Mouse (Mus musculus) neural tube, embryonic 11.5 days (tissue): ENCODE data around the gene Fyn. TPM values are rescaled to one million over a fixed set of nuclear protein-coding genes. Genes with fewer than 3 reads are reported as not detected.
A peak's percentile ranks its signal among the peaks of the same experiment; 100 is the strongest.

Experiments
- ATAC-seq: fragments of 200-750 bp; cut with Nextera tagmentation; 2 replicates; pipeline ENCODE4 v1.8.0; 2017; ENCODE audit warnings: moderate number of reproducible peaks, mild to moderate bottlenecking, moderate TSS enrichment, moderate library complexity; ENCODE audit not compliant: insufficient read depth, low FRiP score, low TSS enrichment
- DNase-seq: peaks from one replicate; pipeline ENCODE4 v3.0.0-alpha.2; 2015; ENCODE audit warnings: low spot score
- H3K27ac ChIP-seq: fragments of 300-500 bp; sonication (generic); 2 replicates; pipeline ENCODE4 v1.5.1; 2014; ENCODE audit warnings: low read depth, mild to moderate bottlenecking, low read length
- H3K27me3 ChIP-seq: fragments of 300-500 bp; sonication (generic); 2 replicates; pipeline ENCODE4 v1.6.1; 2014; ENCODE audit warnings: mild to moderate bottlenecking, low read length, mixed read lengths; ENCODE audit not compliant: control insufficient read depth, insufficient read depth
- H3K36me3 ChIP-seq: fragments of 300-500 bp; sonication (generic); 2 replicates; pipeline ENCODE4 v1.6.1; 2014; ENCODE audit warnings: mild to moderate bottlenecking, low read length, moderate library complexity, mixed read lengths; ENCODE audit not compliant: control insufficient read depth, insufficient read depth
- H3K4me1 ChIP-seq: fragments of 300-500 bp; sonication (generic); 2 replicates; pipeline ENCODE4 v1.6.1; 2014; ENCODE audit warnings: low read length, mixed read lengths; ENCODE audit not compliant: control insufficient read depth, insufficient read depth
- H3K4me2 ChIP-seq: fragments of 300-500 bp; sonication (generic); 2 replicates; pipeline ENCODE4 v1.6.1; 2014; ENCODE audit warnings: low read depth, mild to moderate bottlenecking, moderate library complexity
- H3K4me3 ChIP-seq: fragments of 300-500 bp; sonication (generic); 2 replicates; pipeline ENCODE4 v1.5.1; 2014; ENCODE audit warnings: low read depth, low read length
- H3K9ac ChIP-seq: fragments of 300-500 bp; sonication (generic); 2 replicates; pipeline ENCODE4 v1.6.1; 2014; ENCODE audit warnings: mild to moderate bottlenecking, low read length
- H3K9me3 ChIP-seq: fragments of 300-500 bp; sonication (generic); 2 replicates; pipeline ENCODE4 v1.6.1; 2016; ENCODE audit warnings: low read length; ENCODE audit not compliant: control insufficient read depth
- WGBS: fragments of 180-500 bp; shearing (Covaris S2); extraction: QIAGEN DNeasy Blood & Tissue Kit; methylation state at CpG from one replicate; pipeline ENCODE4 v1.1.7; 2014; 5-methylcytosine and 5-hydroxymethylcytosine counted together
- polyA plus RNA-seq: library from polyadenylated mRNA; unstranded; fragments of >200 nt; fragmentation: Nextera tagmentation; extraction: Ambion mirVana; gene quantifications from 2 replicates; pipeline ENCODE4 v1.2.1, GENCODE M21; 2014

Fyn gene
- polyA plus RNA-seq, 1 experiment from 2014 or later, result 66.0 TPM

DNA sequence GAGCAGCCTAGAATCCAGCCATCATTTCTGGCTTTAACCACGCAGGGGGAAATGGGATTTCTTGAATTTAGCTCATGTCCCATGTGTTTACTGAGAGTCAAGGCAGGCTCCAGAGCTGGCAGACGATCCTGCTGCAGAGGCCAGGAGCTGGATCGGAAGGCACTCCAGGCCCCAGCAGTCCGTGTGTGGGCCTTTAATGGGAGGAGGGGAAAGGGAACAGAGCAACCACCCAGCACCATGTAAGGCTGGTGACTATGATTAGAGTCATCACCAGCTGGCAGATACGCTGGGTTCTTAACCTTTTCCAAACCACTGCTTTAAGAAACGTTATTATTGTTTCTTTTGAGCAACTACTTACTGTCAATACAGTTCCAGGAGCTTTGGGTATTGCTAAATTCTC lies 246.0 kb downstream of the Fyn start:
- H3K9ac ChIP-seq, result no peak overlapping the region
- no peak overlapping the region for H3K4me2 ChIP-seq
- DNase-seq (no peak), ATAC-seq (no peak)
- no peaks in the 10 kb centered on the region for H3K36me3 ChIP-seq
- WGBS, result 39% methylated on average over 6 of the region's 6 CpGs
- H3K4me3 ChIP-seq, result no peak overlapping the region
- no peaks in the 10 kb centered on the region for H3K27me3 ChIP-seq
- H3K4me1 ChIP-seq, result 0 out of 2 replicates have a peak, but pooled peaks cover 2% of the 10 kb centered on the region
- H3K9me3 ChIP-seq, result no peaks in the 10 kb centered on the region
- 0 out of 2 replicates have a peak overlapping the region, but pooled peaks have one; percentile 53 for H3K27ac ChIP-seq

Other genes starting within 250 kb of the Fyn start
- gene Fam229b, start 234.9 kb upstream of the Fyn start, polyA plus RNA-seq, result 11.8 and 13.6 TPM in 2 replicates
- 22.2 and 25.5 TPM in 2 replicates for gene Tube1, start 234.9 kb upstream of the Fyn start, polyA plus RNA-seq
- gene Ccn6, start 205.1 kb upstream of the Fyn start, polyA plus RNA-seq, result 0.56 and 0.58 TPM in 2 replicates
- 9.4 TPM in 2 replicates for gene Traf3ip2, start 244.1 kb downstream of the Fyn start, polyA plus RNA-seq